Comparison of ENCODE assay signal across 15 mouse cellular contexts in genomic region chr9:45507482-45507881, GRCm38 (mm10).
DNase-seq lines count a peak whose midpoint lies in the region; ATAC-seq and TF ChIP-seq lines count a peak whose summit lies in the region.
"Had no signal": no experiment of that assay in that cellular context is flagged by ENCODE, and none has a peak within 500 bp of the region (broad histone marks: within the 10 kb centered on the region; RNA-seq: fewer than 3 reads in every experiment).

No protein-coding gene starts in this region.

- WGBS in forebrain, embryonic 15.5 days = 69% methylated on average over 9 of the region's 9 CpGs
- 77% methylated on average over 9 of the region's 9 CpGs for WGBS in forebrain, embryonic 12.5 days

- H3K4me2 ChIP-seq in forebrain, embryonic 15.5 days (replicated peaks) = no peak overlapping the region
- no peak overlapping the region for H3K4me2 ChIP-seq in forebrain, embryonic 12.5 days
- H3K4me2 ChIP-seq: midbrain, embryonic 11.5 days had no signal

- H3K4me3 ChIP-seq in forebrain, embryonic 15.5 days = no peak overlapping the region
- no peak overlapping the region for H3K4me3 ChIP-seq in forebrain, embryonic 12.5 days (replicated peaks)
- no peak overlapping the region for H3K4me3 ChIP-seq in layer of hippocampus, adult 2 months

- no peaks in the 10 kb centered on the region for H3K36me3 ChIP-seq in forebrain, embryonic 15.5 days
- no peaks in the 10 kb centered on the region for H3K36me3 ChIP-seq in forebrain, embryonic 12.5 days (replicated peaks)

- no peak for DNase-seq in layer of hippocampus, adult 2 months (ENCODE audit: low spot score in 2 of 2)
- no peak for DNase-seq in layer of hippocampus, adult 9-11 months
- no peak for DNase-seq in thymus, adult 18-20 months
- no peak for DNase-seq in right cerebral cortex, postnatal 14 days
- DNase-seq: adrenal gland, postnatal 10 days; B cell, adult 2 months; cerebellum, adult 9-10 months; heart, postnatal 4 days; spleen, adult 18-20 months; thymus, postnatal 25 days had no signal

- H3K27me3 ChIP-seq in forebrain, embryonic 15.5 days = no peaks in the 10 kb centered on the region
- H3K27me3 ChIP-seq in forebrain, embryonic 12.5 days = peaks cover 6% of the 10 kb centered on the region; the same call in 1 of the 2 replicates

- no peaks in the 10 kb centered on the region for H3K9me3 ChIP-seq in forebrain, embryonic 15.5 days
- no peaks in the 10 kb centered on the region for H3K9me3 ChIP-seq in forebrain, embryonic 12.5 days

- TF ChIP-seq CTCF in layer of hippocampus, adult 2 months (conservative IDR thresholded peaks at IDR 0.05) = no peak

- peak overlapping the region; percentile 32; the same call in 1 of the 2 replicates for H3K27ac ChIP-seq in forebrain, embryonic 15.5 days (replicated peaks)
- no peak overlapping the region for H3K27ac ChIP-seq in forebrain, embryonic 12.5 days
- peak overlapping the region; percentile 56 for H3K27ac ChIP-seq in layer of hippocampus, adult 2 months

- H3K9ac ChIP-seq in forebrain, embryonic 15.5 days (replicated peaks) = no peak overlapping the region
- H3K9ac ChIP-seq in forebrain, embryonic 12.5 days = no peak overlapping the region

- peaks cover 59% of the 10 kb centered on the region for H3K4me1 ChIP-seq in forebrain, embryonic 15.5 days
- peaks cover 46% of the 10 kb centered on the region for H3K4me1 ChIP-seq in forebrain, embryonic 12.5 days

- no peak for ATAC-seq in forebrain, embryonic 15.5 days (replicated peaks)
- no peak for ATAC-seq in forebrain, embryonic 12.5 days (ENCODE audit: low FRiP score)
- peak; percentile 84 for ATAC-seq in common myeloid progenitor, adult 5-6 weeks (replicated peaks; ENCODE audit: low read depth, poor library complexity, severe bottlenecking)
- peak; percentile 56; the same call in 1 of the 2 replicates for ATAC-seq in megakaryocyte-erythroid progenitor cell, adult 5-6 weeks (replicated peaks; ENCODE audit: low FRiP score, low TSS enrichment, poor library complexity, severe bottlenecking)

Comparison
In these comparisons a context has a peak if more than half of its experiments do, and no peak if none do; other contexts are left out.
1. ATAC-seq: peak in common myeloid progenitor, adult 5-6 weeks (single experiment) and megakaryocyte-erythroid progenitor cell, adult 5-6 weeks (single experiment); none in forebrain, embryonic 15.5 days (single experiment) and forebrain, embryonic 12.5 days (single experiment).